Mouse (Mus musculus) T-helper 1 cell (primary cell): ENCODE measurements around the gene Galnt2.

Experiments
- in situ Hi-C: fragments of 300-600 bp; cut with MboI, MseI; formaldehyde crosslinking; loops from one replicate; pipeline ENCODE4 v1.15.1; 2025; ENCODE audit warnings: high pct_unique_total_duplicates

Gene Galnt2

DNA sequence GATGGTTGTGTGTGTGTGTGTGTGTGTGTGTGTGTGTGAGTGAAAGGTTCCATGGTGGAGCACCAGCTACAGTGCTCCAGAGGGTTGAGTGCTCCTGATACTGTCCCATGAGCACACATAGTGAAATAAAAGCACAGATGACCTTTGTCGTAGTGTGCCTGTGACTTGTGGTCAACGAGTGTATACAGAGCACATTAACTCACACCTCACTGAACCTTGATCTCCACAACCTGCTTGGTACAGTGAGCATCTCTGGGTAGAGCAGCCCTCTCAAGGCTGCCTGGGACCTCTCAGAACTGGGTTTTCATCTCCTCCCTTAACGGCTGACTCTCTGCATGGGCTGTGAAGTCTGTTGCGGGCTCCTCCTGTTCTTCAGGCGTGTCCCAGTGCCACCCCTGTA is 60.5 kb downstream of the Galnt2 start:
- in situ Hi-C loops, result no loop called here

DNA sequence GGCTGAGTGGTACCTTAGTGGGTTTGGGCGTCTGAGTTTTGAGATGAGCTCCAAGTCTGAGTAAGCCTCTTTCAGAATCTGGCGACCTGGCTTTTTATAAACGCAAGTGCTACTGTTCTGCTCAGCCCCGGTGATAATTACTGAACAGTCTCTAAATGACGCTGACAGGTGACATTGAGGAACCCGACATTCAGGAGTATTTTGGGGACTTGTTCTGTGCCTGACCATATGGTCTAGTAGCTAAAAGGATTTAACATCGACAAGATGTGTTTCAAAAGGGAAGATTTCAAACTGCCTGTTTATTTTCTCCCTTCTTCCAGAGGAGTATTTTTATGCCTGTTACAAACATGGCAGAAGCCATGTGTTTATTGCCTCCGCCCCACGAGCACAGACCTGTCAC is 61.8 kb downstream of the Galnt2 start:
- in situ Hi-C loops, result no loop called here

DNA sequence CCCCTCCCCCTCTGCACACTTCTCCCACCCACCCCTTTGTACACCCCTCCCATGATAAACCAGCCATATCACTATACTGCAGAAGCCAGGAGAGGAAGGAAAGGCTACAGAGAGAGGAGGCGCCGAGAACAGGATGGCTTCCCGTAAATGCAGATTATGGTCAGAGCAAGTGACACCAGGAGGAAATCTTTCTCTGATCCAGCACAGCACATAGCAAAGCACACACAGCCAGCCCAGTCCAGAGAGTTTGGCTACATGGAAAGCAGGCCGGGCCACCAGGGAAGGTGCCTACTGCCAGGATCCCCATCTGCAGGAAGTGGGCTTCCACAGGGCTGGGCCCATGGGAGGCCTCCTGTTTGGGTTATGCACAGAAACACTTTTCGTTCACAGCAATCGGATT is 63.2 kb downstream of the Galnt2 start:
- in situ Hi-C loops, result no loop called here

DNA sequence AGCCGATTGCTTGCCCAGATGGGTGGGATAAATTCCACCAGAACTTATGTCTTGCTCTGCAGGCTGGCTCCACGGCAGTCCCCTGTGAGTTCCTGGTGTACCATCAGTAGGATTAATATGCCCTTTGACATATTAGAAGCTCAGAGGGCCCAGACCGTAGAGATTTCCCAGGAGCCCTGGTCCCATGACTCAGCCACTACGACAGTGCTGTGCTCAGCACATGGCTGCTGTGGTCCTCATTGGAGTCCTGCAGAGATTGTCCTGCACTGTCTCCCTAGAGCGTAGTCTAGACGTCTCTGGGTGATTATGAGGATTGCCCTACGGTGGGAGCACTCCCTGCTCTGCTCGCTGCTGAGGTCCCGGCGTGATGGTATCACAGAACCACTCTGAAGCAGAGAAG is 63.7 kb downstream of the Galnt2 start:
- in situ Hi-C loops, result no loop called here

DNA sequence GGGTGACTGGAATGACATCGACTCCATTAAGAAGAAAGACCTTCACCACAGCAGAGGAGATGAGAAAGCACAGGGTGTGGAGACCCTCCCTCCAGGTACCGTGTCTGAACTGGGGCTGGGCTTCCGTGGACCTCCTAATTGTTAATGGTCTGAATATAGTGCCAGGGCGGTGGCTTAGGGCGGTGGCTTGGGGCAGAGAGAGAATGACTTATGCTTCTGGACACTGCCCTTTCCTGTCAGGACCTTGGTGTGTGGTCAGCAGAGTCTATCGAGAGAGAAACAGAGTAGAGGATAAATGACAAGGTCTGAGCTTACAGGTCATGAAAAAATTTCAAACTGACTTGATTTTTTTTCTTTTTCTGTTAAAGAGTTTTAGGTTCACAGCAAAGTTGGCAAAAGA is 64.2 kb downstream of the Galnt2 start:
- in situ Hi-C loops, result no loop called here

DNA sequence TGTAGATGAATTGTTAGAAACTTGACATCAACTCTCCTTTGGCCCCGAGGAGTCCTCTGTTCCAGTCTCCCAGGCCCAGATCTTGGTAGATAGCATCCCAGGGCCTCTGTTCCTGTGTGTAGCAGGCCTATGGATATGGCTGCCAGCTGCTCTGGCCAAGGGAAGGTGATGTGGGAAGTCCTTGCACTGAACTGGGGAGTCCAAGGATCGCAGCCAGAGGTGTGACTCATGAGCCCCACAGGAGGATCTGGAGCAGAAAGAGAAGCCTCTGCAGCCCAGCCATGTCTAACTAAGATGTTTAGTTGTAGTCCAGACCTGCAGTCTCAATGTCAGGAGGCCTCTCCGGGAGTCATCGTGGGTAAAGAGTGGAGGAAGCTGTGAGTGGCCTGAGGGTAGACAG is 70.3 kb downstream of the Galnt2 start:
- in situ Hi-C loops, result no loop called here

DNA sequence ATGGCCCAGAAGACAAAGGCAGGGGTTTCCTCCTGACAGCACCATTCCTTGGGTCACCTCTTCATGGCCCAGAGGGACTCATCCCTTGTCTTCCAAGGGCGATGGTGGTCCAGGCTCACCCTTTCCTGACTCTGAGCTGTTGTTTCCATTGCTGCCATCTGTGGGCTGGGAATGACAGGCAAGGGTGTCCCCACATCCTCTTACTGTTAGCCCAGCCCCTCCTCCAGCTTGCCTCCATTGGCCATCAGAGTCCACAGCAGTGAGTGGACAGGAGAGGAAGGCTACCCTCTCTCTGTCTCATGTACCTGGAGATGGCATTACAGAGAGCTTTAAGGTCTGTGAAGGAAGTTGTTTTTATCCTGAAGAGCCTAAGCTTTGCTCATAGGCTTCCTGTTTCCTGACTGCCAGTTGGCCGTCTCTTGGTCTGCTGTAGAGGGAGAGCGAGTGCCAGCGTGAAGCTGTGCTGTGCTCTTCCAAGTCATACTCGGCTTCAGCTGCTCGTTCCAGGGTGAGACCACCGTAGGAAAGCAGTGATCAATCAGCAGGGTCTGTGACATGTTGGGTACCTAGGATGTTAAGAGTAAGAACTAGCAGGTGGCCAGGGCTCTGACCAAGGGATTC is 70.9 kb downstream of the Galnt2 start:
- in situ Hi-C loops, result no loop called here

DNA sequence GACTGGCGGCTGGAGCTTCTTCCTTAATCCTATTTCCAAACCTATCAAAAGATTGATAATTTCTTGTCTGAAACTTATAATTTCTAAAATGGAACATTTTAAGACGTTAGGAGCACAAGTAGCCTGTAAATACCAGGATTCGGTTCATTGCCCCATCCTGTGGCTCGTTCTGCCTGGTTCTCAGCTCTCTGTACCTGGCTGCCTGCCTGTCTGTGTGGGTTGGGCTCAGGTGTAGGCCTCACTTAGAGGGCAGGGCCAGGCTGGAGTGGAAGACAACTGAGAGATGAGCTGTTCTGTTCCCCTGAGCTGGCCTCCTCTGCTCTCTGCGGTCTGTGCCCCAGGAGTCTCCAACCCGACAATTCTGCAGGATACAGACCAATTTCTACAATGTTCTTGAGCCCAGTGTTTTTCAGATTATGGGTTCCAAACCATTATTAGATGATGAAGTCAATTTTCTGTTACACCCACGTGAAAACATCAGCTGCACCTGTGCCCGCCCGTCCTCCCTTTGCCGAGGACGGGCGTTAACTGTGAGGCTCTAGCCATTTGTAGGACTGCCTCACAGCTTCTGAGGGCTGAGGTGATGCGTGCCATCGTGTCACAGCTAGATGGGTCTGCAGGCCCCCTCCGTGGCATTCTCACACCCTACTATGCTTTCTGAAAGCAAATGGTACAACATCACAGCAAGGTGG is 72.2 kb downstream of the Galnt2 start:
- in situ Hi-C loops, result no loop called here

DNA sequence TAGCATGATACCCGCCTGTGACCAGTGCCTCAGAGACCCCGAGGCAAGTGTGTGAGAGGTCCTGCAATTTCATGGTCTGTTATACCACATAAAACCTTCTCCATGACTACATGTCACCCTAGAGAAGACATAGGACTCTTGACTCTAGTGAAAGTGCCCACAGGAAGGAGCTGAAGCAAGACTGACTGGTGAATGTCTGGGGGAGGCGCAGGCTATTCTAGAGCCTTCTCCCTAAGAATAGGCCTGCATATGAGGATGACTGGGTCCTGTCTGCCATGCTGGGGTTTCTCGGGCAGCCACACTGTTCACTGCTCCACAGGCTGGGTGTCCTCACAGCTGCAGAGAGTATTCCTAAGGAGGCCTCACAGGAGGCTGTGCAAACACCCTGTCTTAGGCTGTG is 73.0 kb downstream of the Galnt2 start:
- in situ Hi-C loops, result no loop called here

DNA sequence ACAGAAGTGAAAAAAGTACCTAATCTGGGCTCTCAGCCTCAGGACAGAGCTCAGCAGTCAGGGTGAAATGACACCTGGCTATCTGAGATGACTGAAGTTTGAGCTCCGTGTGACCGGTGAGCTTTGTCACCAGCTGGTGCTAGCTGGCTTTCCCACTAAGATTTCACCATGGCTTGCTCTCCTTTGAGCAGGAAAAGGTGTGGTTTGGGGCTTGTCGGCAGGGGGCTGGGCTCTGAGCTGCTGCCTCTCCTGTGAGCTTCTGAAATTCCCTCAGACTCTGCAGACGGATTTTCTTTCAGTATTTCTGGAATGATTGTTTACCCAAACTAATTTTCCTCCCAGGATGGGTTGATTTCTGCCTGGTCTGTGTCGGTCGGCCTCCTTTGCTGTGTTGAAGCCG is 75.4 kb downstream of the Galnt2 start:
- in situ Hi-C loops, result no loop called here

DNA sequence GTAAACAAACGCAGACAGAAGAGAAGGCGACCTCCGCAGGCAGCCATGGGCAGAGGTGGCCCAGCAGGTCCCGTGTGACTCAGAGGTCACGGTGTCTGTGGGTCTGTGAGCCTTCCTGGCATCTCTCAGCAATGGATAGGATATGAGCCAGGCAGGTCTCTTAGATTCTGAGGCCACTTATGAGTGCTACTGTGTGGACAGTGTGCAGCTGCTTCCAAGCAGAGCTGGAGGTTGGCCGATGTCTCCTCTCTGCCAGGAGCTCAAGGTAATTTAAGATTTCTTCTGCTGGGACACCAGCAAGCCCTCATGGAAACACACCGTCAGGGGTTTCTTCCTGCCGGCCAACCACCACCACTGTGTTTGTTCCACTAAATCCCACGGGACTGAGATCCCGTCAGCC is 76.5 kb downstream of the Galnt2 start:
- in situ Hi-C loops, result no loop called here

DNA sequence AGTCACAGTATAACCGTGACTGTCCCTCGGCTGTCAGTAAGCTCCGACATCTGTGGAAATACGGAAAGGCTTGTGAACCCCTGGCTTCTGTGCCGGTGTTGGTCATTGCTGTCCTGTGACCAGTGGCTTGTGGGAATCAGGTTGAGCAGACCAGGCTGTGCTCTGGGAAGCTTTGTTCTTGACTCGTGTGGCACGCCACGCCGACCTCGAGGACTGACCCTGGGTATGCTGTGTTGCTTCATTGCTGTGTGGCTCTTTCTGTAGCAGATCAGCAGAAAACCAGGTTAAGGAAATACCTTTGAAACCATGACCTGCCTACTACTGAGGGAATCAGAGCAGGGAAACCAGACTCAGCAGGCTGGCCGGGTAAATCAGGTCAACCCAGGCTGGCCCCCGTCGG is 79.3 kb downstream of the Galnt2 start:
- in situ Hi-C loops, result no loop called here

DNA sequence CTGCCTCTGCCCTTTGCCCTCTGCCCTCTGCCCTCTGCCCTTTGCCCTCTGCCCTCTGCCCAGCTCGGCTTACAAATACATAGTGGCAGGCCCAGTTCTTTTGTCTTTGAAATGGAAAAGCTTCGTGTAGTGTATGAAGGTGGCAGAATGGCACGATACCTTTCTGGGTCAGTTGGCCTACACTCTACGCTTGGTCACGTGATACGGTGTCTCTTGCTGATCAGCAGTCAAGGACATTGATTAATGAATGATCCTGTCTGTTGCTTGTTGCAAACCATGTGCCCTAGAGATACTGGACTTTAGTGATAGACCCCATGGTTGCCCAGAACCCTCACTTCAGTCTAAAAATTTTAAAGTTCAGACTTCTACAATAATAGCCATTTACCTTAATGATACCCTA is 79.9 kb downstream of the Galnt2 start:
- in situ Hi-C loops, result no loop called here

DNA sequence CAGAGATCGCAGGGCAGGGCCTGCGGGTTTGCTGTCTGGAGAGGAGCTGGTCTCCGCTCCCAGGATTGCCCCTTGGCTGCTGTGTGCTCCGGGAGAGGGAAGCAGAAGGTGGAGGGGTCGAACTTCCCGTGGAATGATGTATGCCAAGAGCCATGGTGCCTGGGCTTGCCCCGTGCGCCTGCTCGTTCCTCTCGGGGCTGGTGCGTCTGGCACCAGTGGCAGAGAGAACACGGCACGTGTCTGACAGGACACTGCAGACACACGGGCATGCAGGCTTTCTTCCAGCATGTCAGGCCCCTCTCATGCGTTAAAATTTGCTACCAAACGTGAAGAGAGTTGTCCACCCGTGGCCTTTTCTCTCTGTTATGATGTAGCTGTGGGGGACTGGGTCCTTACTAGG is 80.5 kb downstream of the Galnt2 start:
- in situ Hi-C loops, result no loop called here

DNA sequence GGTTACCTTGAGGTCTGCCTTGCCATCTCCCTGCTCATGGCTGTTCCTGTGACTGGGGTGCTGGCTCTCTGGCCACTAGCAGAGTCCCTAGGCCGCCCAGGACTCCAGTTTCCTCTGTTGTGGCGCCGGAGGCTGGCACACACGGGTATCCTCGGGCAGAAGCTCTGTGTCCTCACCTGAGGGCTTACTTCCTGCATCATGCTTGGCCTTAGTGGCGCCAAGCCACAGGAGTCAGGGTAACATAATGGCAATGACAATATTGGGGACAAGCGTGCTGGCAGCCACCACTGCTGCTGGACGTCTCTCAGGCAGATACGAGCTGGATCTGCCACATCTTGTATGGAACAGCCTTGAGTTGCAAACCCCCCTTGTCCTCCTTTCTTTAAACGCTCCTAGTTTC is 81.0 kb downstream of the Galnt2 start:
- in situ Hi-C loops, result no loop called here

DNA sequence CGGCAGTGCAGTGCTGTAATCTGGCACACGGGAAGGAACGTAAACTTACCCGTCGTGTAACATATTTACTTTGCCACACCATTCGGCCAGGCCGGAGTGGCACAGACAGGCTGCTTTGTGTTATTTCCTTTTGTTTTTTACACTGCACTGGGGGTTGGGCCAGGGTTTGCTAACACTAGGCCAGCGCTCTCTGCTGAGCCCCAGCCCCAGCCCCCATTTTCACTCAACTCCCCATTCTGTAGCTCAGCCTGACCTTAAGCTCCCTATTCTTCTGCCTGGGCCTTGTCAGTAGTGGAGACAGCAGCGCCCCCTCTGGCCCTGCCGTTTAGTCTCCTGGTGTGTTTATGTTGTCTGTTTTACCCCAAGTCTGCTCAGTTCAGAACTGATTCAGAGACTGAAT is 83.6 kb downstream of the Galnt2 start:
- in situ Hi-C loops, result no loop called here

DNA sequence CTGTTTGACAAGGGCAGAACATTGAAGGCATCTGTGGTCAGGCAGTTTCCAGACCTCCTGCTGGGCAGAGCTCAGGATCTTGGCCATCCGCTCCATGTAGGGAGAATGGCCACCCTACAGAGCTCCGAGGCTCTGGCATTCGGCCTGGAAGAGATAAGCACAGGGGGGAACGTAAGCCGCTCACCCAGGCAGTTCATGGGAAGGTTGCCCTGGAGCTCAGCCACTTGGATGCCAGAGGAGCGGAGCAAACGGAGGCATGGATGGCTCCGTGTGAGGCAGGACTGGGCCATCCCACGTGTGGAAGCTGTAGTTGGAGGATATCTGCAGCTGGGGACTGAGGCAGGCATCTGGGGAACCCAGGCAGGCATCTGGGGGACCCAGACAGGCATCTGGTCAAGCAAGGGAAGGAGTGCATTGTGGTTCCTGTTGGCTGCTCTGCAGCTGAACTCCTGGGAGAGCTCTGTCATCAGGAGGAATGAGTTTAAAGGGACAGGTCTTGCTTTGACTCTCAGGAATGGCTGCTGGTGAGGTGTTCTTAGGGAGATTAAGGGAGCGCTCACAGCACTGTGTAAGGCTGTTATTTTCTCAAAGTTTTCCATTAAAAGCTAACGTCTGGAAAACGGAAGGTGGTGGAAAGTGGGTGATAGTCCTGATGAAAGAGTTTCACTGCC is 85.4 kb downstream of the Galnt2 start:
- in situ Hi-C loops, result no loop called here

DNA sequence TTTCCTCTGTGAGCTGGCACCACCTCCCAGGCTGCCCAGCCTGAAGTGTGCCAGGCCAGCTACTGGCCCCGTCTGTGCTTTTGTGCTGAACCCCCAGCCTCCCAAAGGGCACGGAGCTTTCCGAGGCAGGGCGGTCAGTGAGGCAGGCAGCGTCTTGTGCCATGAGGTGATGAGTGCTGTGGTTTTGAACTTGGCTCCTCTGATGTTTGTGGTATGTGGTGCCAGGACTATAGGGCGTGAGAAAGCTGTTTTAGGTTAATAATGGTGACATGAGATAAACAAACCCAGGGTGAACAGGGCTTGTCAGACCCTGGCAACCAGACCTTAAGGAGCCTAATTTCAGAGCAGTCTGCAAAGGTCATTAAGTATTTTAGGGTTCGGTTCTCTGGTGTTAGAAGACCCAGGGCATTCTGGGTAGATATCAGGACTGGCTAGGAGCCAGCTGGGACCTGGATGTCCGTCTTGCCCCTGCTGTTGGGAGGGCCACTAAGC is 86.0 kb downstream of the Galnt2 start:
- in situ Hi-C loops, result no loop called here

DNA sequence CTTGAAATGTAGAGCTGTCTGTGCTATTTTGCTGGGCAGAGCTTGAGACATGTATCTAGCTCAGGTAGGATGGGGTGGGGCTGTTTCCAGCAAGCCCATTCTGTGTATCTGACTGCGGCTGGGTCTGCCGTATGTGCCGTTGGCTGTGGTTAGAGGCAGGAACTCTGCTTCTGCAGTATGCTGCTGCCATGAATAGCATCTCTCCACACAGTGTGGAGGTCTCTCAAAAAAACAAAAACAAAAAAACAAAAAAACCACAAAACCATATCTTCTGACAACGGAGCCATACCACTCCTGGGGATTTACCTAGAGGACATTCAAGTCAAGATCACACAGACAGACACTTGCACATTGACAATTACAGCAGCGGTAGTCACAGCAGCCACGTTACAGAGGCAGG is 86.6 kb downstream of the Galnt2 start:
- in situ Hi-C loops, result no loop called here

DNA sequence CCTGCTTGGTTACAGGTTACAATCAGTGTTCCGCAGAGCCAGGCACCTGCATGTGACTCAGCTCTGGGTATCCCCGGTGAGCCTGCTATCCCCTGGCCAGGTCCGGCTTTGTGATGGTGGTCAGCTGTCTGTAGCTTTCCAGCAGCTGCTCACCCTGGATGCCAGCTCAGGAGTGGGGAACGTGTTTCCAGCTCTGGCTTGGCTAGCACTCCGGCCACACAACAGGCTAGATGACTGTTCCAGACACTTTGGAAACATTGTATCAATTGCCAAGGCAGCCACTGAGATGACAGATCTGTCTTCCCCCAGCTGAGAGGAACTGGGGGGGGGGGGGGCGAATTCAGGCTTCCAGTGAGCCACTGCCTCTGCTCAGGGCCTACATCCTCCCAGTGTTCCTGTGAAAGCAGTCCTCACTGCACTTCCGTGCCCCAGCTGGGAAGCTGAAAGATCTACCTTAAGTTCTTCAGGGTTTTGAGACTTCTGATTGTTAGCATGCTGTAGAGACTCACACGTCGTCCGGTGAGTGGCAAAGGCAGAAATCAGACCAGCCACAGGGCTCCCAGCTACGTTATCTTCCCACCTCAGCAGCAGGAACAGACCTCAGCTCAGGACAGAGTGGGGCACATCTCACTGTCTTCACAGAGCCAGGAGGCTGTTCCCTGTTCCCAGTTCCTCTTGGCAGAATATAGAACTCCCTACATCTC is 87.6 kb downstream of the Galnt2 start:
- in situ Hi-C loops, result no loop called here

DNA sequence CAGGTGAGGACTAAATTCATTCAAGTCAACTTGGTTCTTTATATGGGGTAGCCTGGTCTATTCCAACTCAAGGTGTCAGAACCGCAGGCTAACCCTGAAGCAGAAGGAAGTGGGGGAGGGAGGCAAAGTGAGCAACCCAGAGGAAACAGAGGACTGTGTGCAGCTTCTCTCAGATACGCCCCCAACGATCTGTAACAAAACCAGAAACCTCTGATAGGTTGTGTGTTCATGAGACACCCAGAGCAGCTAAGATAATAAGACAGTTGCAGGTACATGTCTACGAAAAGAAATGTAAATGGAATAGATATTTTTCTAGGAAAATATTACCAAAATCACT is 88.1 kb downstream of the Galnt2 start:
- in situ Hi-C loops, result no loop called here

DNA sequence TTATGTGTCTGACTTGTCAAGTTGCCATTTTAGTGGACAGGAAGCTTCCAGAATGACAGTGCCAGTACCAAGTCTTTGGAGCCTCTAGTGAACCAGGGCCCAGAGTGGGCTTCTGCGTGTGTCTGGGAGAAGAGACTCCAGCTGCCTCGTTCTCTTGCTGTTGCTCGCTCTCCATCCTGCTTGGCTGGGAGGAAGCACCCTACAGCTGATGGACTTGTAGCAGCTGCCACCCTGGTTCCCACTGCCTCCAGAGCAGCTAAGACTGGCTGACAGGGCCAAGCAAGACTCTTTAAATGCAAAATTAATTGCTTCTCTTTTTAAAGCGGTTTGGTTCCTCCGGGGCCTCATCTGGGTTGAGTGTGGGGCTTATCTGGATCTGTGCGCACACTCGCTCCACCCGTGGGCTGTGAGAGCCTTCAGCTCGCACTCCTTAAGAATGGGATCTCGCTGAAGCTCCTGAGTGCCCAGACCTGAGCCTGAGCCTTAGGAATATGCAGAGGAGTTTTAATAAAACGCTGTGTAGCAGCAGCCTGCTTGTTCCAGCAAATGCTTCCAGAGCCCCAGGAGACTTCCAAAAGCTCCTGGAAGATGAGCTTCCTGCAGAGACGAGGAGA is 90.1 kb downstream of the Galnt2 start:
- in situ Hi-C loops, result no loop called here
